Mouse (Mus musculus): ENCODE data around the gene Fkrp.

- no peak for TF ChIP-seq EP300 (IDR thresholded peaks at IDR 0.05; ENCODE audit: insufficient read depth, low read depth, low read length)
- TF ChIP-seq CTCF (IDR thresholded peaks at IDR 0.05): no peak
- TF ChIP-seq POLR2A (IDR thresholded peaks at IDR 0.05; ENCODE audit: insufficient read depth, low read depth, low read length): no peak
Measured at GRCm38 (mm10) chr7:16820271-16820763, 3.8 kb upstream of the Fkrp start.

Data from heart, adult 2 months (tissue).